Mouse (Mus musculus) urinary bladder, postnatal 14 days (tissue): ENCODE results near the gene Cdc25b.
A peak's percentile ranks its signal among the peaks of the same experiment; 100 is the strongest.

Experiments used
- DNase-seq: peaks from one replicate; pipeline ENCODE4 v3.0.0; 2021; ENCODE audit warnings: low spot score

The Cdc25b gene

DNA sequence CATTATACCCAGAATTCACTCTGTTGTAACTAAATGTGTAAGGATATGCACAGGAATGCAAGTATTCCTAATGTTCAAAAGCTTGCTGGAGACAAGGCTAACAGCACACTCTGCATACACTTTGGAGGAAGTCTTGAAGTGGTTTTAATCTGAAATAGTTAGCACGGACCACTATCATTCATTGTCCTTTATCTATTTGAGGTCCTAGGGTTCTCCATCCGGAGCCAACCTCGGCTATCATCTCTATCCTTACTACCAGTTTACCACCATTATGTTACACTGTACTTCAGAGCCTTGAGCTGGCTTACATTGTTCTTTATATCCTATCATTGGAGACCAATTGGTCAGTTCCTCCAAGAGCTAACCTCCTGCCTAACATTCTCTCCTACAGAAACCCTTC lies 40.5 kb downstream of the Cdc25b start:
- DNase-seq: no peak

DNA sequence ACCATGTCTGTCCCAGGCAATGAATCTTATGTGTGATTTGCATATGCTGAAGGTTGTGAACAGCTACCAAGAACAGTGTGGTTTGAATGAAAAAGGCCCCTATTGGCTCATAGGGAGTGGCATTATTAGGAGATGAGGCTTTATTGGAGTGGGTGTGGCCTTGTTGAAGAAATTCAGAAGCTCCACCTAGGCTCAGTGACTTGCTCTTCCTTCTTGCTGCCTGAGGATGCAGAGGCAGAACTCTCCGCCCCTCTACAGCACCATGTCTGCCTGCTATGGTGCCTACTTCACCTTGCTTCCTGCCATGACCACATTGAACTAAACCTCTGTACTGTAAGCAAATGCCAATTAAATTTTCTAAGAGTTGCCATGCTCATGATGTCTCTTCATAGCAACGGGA lies 45.8 kb downstream of the Cdc25b start:
- no peak for DNase-seq

DNA sequence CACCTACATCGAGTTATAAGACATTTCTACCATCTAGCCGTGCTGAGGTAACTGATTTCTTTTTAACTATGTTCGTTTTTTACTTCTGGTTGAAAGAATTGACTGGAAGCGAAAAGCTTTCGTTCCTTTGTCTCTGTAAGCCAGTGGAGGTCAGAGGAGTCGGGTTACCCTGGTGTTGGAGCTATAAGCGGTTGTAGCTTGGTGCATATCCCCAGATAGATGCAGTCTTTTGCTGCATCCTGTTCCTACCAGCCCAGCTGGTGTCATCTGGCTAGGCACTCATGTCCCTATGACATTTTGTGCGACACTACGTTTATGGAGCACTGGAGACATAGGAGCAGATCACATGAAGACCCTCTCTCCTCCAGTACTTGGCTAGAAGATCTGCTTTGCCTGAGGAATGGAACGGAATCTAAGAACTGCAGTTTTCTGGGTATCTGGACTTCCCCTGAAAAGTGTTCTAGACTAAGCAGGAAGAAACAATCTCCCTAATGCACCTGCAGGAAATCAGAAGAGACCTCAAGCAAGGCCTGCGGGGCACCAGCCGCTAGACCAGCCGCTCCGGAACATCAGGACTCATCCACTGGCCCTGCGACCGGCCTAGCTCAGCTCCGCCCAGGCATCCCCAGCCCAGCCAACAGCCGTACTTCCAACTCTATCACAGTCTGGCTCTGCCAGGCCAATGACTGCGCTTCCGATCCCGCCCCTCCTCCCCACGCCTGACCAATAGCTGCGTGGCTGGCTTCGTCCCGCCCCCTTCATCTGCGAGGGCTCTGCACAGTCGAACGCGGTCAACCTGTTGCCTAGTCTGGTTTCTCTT lies 46.8 kb downstream of the Cdc25b start, which contains the start of gene Mavs:
TSS of gene Mavs (plus strand) at position 757 of the 820 bp plus-strand sequence.
- DNase-seq: peak; percentile 97

DNA sequence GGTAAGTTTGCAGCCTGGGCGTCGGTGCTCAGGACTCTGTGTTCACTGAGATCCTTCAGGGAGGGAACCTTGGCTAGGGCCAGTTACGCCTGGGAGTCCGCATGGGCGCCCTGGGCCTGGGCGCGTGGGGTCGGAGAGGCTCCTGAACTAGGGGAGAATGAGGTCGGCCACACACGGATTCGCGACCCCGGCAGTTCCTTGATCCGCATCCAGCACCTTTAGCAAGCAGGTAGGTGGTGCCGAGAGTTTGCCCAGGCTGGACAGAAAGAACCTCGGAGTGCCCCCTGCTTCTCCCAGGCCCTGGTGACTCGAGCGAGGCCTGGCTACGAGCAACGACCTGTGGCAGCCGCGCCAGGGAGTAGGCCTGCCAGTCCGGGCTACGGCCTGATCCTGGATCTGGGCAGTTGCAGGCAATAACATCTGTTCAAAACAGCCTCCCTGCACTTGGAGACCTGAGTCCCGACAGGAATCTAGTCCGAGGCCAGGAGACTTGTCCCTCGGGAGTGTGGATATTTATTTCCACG lies 47.4 kb downstream of the Cdc25b start:
- DNase-seq: no peak

DNA sequence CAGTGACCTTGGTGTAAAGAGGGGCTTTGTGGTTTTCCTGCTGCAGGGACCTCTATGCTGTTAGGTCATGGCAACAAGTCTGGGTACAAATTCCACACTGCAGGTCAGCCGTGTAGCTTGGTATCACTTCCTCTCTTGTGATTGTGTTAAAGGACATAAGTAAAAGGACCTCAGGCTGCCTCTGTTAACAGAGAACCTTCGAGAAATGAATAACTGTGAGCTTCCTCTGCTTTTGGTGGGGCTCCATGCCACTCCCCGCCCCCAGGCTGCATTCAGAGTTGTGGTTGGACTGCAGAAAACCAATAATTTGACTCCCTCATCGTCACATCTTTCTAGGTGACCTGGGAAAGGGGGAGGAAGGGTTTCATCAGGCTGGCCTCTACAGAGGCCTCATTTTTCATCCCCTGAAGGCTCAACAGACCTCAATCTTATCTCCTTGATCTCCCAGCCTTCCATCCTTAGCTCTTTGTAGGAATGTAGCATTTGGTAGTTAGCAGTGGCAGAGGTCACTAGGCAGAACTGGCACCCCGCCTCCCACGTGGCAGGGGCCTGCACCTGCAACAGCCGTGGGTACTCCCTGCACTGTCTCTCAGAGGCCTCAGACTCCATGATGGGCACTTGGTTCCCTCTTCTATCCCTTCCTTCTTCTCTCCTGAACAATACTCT lies 48.4 kb downstream of the Cdc25b start:
- no peak for DNase-seq

DNA sequence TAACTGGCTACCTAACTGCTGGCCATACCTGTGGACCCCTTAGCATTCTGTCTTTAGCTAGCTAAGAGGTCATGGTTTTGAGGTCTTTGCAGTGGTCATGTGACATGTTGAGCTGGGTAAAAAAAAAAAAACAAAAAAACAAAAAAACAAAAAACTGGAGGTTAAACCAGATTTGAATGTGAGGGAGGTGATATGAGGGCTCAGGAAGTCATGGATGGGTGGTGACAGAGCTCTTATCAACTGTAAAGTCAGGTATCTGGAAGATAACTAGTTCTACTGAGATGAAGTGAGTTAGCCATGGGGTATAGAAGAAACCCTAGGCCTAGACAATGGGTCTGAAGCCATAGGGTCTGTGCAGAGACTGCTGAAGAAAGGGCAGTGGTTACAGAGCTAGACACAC lies 55.4 kb downstream of the Cdc25b start:
- no peak for DNase-seq

DNA sequence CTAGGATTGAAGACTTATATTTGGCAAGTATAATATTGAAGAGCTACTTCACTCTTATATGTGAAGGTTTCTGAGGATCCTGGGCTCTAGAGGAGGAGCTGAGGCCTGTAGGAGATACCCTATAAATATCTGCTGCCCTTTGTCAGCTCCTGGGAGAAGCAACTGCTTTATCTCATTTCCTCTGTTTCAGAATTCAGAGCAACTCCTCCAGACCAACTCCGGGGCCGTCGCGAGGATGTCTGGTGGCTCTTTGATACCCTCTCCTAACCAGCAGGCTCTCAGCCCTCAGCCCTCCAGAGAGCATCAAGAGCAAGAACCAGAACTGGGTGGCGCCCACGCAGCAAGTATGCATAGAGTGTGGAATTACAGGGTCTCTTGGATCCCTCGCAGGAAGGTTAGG lies 56.2 kb downstream of the Cdc25b start:
- no peak for DNase-seq
